Mouse (Mus musculus) fibroblast of lung, adult 2 months (primary cell): ENCODE measurements around the gene Rassf5.

Experiments used
- DNase-seq: peaks from one replicate; pipeline ENCODE4 v3.0.0-alpha.2; 2011; ENCODE audit warnings: low read depth

The Rassf5 gene

DNA sequence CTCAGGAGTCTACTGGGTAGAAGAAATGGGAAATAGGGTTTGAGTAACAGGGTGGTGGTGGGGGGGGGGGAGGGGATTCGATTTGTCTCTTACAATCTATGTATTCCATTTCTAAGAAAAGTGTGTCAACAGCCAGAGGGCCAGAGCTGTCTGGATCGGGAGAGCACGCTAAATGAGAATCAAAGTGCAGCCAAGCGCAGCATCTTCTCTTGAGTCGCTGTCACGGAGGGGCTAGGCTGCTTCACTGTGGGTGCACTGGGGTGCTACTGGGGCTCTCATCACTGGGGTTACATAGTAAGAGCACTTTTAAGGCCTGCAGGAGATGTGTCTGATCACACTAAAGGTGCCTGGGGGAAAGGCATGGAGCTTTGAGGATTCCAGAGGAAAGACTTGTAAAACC is 36.3 kb downstream of the Rassf5 start:
- DNase-seq, result no peak

DNA sequence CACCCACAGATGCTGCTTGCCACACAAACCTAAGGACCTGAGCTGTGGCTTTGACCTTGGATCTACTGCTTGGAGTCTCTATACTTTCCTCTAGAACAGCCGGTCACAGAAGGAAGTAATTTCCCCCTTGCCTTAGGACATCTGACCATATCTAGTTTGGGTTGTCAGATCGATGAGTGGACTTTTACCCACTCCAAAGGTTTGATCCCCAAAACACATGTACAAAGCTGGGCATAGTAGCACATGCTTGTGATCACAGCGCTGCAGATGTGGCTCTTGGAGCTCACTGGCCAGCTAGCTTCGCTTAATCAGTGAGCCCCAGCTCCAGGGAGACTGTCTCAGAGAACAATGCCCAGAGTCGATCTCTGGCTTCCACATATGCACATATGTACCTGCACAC is 37.0 kb downstream of the Rassf5 start:
- no peak for DNase-seq

DNA sequence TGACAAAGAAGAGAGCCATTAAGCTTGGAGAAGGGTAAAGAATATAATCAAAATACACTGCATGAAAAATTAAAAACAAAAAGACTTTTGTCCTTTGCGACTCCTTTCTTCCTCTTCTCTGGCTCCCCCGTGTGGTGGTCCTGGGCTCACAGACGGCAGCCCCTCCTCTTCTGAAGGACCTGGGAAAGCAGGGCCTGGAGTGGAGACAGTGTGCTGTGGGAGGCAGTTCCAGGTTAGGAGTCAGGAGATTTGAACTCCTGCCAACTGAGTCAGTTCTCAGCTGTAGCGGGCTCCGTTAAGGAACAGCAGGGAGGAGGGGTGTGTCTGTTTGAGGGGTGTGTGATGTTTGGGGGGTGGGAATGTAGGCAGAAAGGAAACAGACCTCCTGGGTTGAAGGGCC is 37.5 kb downstream of the Rassf5 start:
- peak; percentile 60 for DNase-seq

DNA sequence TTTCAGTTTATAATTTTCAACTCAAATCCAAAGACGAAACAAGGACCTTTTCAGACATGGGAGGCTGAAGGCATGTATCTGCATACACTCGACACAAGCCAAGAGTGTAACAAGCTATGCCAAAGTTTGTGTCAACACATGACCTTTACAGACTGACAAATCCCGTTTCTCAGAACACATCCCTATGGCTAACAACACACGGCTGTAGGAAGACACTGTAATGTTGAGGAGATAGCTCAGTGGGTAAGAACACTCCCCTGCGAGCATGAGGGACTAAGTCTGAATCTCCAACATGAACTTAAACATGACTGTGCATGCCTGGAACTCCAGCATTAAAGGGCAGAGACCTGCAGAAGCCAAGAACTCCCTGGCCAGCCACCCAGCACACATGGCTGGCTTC is 38.7 kb downstream of the Rassf5 start:
- no peak for DNase-seq

- DNase-seq, result no peak
These were observed 40.6 kb downstream of the Rassf5 start for GRCm38 (mm10) chr1:131204461-131204860.

GRCm38 (mm10) chr1:131201391-131201790 is 43.7 kb downstream of the Rassf5 start:
- DNase-seq, result no peak

- DNase-seq, result peak; percentile 55
These were observed 44.5 kb downstream of the Rassf5 start for GRCm38 (mm10) chr1:131200588-131200987.

DNA sequence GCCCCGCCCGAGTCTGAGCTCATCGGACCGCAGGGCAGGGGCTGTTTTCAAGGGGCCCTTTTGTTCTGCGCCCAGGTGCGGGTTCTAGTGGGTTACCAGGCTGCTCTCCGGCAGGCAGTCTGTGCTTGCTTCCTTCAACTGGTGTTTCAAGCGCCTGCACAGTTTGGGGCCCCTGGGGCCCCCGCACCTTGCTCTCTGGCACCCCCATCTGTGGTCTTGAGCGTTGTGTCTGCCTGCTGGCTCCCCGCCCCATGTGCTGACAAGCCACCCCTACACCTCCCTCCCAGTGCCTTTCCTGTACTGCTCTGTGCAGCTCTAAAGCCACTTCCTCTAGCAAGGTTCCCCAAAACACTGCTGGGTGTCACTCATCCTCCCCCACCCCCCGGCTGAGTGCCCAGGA is 45.1 kb downstream of the Rassf5 start:
- no peak for DNase-seq

DNA sequence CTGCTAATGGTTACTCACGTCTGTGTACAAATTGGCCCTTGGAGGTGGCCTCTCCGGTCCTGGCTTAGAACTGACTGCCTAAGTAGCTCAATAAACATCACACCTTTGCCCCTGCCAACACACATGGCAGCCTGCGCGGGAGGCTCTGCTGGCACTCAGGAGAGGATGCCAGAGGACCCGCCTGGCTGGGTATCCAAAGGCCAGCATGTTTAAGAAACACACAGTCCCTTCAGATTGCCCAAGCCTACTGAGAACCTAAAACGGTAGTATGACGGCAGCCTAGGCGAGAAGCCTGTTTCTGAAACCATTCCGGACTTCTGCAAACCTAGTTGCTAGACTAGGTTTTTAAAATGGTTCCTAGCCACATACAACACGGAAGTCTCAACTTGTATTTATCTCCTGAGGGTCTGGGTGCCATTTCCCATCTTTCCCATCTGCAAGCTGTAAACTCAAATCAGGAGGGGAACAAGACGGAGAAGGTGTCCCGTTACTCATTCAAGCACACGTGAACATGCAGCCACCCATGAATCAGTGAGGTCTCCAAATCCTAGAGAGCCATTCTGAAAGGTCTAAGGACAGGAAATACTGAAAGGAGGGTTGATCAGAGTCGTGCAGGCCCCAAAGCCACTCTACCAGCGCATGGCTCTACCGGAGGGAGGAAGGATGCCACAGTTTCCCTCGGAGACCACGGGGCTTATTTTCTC is 45.8 kb downstream of the Rassf5 start:
- DNase-seq, result no peak

DNA sequence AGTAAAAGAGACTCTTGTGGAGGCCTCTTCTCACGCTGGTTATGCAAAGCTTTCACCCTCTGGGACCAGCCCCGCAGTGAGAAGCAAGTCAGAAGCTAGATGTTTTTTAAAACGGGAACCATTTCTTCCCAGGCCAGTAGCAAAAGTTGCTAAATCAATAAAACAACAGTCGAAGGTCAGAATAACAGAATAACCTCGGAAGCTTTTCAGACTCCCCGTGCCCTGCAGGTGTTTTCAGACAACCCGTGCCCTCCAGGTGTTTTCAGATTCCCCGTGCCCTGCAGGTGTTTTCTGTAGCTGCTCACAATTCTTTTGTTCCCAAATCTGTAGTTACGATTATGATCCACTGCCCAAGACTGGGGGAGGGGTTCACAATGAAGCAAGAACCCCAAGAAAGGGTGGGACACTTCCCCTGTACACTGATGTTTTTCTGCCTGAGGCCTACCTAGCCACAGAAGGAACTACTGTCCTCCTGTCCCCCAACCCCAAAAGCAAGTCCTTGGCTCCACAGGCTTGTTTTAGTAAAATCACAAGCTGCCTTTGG is 46.6 kb downstream of the Rassf5 start:
- no peak for DNase-seq

GRCm38 (mm10) chr1:131196107-131196506 is 49.0 kb downstream of the Rassf5 start:
- DNase-seq, result no peak

DNA sequence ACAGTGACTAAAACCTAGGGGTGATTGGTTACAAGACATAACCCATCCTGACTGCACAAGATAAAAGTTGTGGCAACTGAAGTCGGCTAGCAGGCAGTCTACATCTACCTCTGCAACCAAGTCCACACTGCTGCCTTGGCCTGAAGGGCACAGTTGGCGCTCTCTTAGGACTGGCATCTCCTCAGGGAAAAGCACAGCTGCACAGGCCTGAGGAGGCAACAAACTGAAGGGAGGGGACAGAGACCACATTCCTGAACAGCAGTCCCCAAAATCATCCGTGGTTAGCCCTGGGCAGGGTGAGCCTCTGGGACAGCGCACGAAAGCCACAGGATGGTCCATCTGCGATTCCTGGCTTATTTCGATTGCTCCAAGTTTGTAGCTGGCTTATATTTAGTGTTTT is 49.4 kb downstream of the Rassf5 start:
- no peak for DNase-seq

DNA sequence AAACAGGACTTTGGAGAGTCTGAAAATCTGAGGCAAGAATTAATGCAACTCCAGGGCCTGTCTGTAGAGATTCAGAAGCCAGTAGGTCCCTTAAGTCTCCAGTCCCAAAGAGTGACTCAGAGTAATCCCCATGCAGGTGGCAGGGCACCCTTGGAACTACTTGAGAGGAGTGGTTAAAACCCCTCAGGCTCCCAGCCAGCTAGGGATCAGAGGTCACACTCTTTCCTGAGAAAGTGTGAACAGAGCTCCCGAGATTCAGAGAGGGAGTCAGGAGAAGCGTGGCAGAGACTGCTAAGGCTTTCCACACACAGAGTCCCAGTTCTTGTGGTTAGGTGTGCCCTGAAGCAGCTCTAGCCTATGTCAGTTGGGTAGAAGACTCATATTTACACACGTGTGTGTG is 51.3 kb downstream of the Rassf5 start:
- DNase-seq, result no peak

DNA sequence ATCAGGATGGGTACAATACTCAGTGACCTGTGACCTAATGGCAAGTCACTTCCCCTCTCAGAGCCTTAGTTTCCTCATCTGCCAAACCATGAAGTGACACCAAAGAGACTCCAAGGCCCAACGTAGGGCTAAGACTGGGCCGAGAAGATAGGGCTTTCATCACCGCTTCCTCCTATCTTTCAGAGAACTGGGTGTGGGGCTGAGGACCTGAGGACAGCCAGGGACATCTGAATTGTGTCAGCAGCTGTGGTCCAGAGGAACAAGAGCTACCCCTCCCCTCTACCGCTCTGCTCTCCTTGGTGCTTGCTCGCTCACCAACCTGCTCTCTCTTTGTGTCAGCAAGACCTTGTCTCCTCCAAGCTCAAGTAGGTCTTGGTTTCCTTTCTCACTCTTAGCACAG is 56.4 kb downstream of the Rassf5 start:
- DNase-seq, result no peak

DNA sequence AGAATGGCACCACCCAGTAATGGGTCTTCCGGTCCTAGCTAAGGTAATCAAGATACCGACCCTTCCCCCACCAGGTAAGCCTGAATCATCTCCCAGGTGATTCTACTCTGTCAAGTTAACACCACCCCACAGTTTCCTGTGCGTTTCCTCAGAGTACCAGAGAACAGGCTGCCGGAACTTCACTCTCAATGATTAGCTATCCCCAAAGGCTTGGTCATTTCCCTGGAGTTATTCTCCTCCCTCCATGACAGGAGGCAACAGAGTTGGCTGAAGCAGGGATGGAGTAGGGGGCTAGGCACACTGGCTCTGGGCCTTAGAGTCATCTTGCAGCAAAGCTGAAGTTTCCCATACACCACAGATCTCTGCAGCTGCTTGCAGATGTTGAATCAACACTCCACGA is 57.2 kb downstream of the Rassf5 start:
- DNase-seq, result no peak

GRCm38 (mm10) chr1:131186995-131187394 is 58.1 kb downstream of the Rassf5 start:
- no peak for DNase-seq

DNA sequence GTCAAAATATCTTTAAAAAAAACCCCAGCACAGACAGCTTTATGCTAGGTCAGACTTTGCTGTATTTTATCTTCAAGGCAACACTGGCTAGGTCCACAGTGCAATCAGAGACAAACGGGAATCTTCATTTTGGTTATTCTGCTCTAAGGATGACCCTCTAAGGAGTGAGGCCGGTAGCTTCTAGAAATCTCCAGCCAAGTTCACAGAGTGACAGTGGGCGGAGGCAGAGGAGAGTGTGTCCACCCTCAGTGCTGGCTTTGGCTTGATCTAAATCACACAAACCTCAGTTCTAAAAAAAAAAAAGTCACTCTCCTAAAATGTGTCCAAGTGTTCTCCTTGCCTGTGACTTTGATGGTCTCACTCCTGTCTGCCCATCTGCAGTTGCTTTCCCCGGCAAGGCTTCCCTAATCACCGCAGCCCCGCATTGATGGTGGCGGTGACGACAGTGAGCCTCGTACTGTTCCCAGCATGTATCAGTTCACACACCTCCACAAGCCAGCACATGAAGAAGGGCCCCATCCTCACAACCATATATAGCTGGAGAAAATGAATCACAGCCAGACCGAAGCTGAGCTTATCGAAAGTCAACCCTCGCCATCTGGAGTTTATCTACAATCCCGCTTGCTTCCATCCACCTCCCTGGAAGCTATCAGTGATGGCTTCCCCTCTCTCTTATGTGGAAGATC is 59.1 kb downstream of the Rassf5 start:
- no peak for DNase-seq

- DNase-seq, result no peak
These were observed 60.0 kb downstream of the Rassf5 start for GRCm38 (mm10) chr1:131184956-131185660.

GRCm38 (mm10) chr1:131184253-131184955 is 60.7 kb downstream of the Rassf5 start:
- peak; percentile 82 for DNase-seq

- no peak for DNase-seq
These were observed 61.9 kb downstream of the Rassf5 start for GRCm38 (mm10) chr1:131183201-131183600.

GRCm38 (mm10) chr1:131181642-131182527 is 63.2 kb downstream of the Rassf5 start:
- DNase-seq, result no peak
